Mouse (Mus musculus) ovary, postnatal 10 days (tissue): ENCODE measurements around the gene Chrne.
"Not testable (repeated sequence)": the region's sequence is repeated elsewhere in the genome, so short reads cannot be mapped to it uniquely, and the experiment has no call there.

Experiments
- DNase-seq: peaks from one replicate; pipeline ENCODE4 v3.0.0; 2022; ENCODE audit warnings: low spot score

Gene Chrne

DNA sequence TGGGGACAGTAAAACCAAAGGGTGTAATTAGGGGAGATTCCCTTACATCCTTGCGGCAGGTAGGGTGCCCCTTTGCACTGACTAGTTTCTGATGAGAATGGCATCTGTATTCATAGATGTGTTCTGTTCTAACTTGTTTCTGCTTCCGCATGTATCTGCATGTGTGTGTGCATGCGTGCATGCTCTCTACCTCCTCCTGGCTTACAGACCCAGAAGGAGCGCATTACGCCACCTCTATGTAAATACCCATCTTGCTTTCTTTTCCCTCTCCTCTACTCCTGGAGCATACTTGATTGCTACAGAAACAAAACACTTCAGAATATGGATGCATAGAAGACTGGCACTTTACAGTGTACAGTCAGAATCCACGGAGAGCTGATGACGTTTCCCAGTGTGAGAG lies 35.2 kb downstream of the Chrne start:
- DNase-seq: no peak

DNA sequence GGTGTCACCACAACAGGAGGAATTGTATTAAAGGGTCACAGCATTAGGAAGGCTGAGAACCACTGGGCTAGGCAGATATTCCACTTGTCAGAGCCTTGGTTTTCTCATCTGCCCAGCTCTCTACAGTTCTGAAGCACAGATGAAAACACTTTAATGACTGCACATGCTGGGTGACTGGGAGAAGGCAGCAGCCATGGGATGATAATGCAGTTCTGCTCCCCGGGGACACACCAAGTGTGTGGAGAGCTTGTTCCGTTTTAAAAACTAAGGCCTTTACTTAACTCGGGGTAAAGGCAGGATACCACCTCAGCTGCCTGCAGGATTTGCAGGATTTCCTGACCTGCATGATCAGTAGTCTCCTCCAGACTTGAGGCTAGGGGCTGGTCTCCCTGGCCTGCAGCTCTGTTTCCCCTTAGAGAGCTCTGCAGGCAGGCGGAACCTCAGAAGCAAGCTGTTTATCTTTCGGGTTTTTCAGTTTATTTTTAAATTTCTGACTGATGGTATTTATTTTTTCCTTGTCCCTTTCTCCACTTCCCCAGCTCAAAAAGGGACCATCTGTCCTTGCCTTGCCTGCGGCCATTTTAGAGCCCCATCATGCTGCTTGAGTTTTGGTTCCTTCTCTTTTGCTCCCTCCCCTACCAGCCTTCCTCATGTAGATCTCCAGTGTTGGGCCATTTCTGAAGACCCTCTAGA lies 35.8 kb downstream of the Chrne start:
- DNase-seq: no peak

DNA sequence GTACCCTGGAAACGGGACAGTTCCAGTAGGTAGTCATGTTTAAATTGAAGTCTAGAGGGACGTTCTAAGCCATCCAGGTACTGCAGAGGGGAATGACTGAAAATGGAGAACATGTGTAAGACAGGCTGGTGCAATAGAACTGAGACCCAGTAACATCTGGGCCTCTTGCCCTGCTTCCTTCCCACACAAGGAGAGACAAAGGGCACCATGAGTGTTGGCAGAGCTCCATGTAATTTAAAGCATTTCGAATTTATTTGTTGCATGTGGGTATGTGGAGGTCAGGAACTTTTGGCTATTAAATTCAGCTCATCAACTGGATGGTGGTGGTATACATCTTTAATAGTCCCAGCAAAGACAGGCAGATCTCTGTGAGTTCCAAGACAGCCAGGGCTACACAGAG lies 36.8 kb downstream of the Chrne start:
- DNase-seq: no peak

DNA sequence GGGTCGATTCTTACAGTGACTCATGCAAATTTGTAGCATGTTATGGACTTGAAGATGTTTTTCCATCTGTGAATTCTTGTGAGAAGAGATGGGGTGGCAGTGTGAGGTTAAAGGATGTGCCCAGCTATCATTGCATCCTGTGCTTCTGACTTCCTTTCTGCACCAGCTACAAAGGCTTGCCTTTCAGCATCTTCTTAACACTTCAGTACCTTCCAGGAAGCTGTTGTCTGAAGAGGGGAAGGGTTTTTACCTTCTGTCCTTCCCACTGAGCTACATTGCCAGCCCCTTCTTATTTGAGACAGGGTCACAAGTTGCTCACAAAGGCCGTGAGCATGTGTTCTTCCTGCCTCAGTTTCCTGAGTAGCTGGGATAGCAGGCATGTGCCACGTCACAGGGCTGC lies 38.1 kb downstream of the Chrne start:
- no peak for DNase-seq

DNA sequence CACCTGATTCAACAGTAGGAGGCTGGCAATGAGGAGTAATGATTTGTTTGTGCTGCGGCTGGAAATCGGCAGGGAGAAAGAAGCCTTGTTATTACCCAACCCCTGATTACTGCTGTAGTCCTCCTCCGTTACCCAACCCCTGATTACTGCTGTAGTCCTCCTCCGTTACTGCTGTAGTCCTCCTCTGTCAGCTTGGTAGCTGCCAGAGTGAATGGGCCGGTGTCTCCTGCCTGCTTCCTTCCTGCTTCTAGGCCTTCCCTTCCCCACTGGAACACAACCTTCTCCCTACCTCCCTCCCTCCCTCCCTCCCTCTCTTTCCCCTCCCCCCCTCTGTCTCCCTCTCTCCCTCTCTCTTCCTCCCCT lies 38.7 kb downstream of the Chrne start:
- DNase-seq: no peak

DNA sequence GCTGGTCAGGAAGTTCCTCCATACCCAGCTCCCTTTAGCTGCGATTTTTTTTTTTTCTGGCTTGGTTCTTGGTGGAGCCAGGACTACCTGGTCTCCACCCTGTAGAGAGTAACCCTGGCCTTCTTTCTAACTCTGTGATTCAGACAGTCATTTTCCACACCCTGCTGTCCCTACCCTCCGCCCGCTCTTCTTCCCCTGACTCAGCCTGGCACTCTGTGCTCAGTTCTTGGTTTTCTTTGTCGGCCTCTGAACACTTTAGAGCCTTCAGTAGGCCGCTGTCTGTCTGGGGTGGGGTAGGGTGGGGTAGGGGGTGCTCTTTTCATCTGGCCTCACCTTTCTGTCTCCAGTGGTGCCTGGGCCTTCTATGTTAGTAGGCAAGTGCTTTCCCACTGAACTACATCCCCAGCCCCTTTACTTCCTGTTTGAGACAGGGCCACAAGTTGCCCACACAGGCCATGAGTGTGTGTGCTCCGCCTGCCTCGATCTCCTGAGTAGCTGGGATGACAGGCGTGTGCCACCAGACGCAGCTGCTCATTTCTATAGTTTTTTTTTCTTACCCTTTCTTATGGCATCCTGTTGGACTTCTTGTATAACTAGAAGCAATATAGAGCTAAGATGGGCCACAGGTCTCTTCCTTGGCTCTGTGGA lies 39.2 kb downstream of the Chrne start:
- DNase-seq: no peak

DNA sequence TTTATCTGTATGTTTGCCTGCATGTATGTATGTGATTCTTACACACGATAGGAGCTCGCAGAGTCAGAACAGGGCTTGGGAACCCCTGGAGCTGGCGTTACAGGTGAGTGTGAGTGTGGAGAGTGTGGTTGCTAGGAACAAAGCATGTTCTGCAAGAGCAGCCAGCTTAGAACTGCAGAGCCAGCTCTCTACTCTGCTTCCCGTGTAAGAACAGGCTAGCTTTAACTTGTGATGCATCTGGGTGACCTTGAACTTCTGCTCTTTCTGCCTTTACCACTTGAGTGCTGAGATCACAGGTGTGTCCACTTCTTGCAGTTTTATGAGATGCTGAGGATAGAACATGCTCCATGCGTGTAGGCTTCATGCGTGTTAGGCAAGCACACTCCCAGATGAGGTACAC lies 40.1 kb downstream of the Chrne start:
- no peak for DNase-seq

DNA sequence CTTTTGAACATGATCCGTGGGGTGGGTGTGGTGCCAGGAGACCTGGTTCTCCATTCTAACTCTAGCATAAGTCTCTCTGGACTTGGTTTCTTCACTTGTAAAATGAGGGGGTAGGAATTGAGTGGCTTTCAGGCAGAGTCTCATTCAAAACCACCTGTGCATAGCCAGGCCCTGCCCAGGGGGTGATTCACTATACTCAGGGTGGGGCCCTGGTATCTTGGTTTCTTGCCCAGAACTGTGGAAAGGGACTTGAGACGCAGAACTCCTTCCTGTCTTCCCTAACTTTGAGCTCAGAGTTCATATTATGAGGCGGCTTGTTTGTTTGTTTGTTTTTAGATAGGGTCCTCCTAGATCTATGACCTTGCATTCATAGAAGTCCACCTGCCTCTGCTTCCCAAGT lies 41.8 kb downstream of the Chrne start:
- no peak for DNase-seq

DNA sequence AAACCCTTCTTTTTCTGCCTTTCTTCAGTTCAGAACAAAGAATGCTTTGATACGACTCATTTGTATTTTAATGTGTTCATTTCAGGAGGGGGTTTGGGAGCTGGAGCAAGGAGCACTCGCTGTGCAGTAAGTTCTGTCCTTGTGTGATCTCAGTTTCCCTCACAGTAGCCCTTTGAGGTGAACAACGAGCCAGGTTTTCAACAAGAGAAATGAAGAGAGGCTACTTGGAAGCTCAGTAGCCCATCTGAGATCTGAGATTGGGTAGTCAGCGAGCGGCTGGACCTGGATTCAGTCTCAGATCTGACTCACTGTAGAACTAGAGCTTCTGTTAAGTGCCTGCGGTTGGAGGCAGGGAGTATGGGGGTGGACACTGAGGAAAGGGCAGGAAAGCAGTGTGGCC lies 45.1 kb downstream of the Chrne start:
- no peak for DNase-seq

DNA sequence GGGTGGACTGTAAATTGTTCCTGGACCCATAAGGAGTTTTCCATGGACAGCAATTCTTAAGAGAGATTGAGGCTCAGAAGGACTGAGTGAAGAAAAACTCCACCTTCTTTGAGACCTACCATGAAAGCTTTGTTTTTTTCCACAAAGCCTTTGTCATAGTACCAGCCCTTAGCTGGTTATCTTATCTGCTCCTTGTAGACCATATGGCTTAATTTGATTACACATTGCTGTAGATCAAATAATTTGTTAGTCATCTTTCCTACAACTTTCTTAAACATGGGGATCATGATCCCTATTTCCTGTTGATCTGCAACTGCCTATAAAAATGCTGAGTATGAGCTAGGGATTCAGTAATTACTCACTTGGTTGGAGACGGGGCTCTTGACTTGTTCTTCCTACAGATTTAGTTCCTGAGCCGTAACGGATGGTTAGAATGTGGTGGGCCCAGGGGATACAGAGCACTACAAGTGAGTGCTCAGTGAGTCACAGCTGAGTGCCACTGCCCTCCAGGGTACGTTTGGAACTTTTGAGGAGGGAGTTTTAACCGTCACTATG lies 46.6 kb downstream of the Chrne start:
- DNase-seq: no peak

DNA sequence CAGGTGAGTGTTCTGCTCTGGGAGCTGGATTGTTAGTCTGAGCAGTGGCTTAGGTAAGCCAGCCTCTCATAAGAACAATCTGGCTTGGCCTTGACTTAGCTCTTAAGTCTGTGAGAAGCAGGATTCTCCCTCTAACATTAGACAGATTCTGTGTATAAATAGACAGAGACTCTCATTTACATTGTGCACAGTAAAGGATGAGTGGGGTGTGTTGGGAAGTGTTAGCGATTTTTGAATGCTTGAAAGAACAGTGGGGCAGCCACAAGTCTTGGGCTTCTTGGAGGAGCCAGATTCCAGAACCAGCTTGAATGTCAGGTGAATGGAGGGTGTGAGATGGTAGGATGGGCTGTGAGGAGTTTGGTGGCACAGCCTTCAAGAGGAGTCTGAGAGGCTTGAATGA lies 47.4 kb downstream of the Chrne start:
- DNase-seq: no peak

DNA sequence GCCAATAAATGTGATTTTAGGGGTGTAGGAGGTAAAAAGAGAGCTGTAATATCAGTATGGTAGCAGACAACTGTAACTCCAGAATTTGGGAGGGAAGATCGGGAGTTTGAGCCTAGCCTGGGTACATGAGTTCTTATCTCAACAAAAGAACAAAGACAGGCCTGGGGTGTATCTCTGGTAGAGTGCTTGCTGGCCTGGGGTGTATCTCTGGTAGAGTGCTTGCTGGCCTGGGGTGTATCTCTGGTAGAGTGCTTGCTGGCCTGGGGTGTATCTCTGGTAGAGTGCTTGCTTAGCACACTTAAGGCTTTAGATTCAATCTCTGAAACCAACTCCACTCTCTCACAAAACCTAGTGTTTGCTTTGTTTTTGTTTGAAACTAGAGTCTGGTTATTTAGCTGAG lies 48.4 kb downstream of the Chrne start:
- DNase-seq: not testable (repeated sequence)

DNA sequence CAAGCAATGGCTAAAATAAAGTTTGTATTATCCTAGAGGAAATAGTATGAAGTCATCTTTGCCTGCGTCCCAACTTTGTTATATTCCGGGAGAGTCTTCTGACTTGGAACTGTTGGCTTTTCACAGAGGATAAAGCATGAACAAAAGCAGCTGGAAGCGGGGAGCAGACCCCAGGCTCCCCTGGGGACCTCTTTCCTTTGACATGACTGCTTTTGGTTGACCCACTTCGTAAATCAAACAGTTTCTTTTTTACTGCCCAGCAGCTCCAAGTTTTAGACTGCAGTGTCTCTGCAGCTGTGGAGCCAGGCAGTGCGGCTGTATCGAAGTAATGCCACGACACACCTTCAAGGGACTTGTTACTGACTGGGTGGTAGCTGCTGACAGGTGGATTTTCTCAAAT lies 52.4 kb downstream of the Chrne start:
- no peak for DNase-seq
